Mouse (Mus musculus) cerebellum, adult 2 months (tissue): ENCODE results near the gene Zfp90.

Source experiments
- CTCF ChIP-seq: fragments of 200-500 bp; IDR thresholded peaks from 2 replicates; pipeline ENCODE4 v1.5.1; 2011; ENCODE audit warnings: low read depth, mild to moderate bottlenecking, control low read depth, low read length, moderate library complexity, borderline replicate concordance; ENCODE audit not compliant: insufficient read depth
- POLR2A ChIP-seq: fragments of 200-500 bp; IDR thresholded peaks from 2 replicates; pipeline ENCODE4 v1.6.1; 2011; ENCODE audit warnings: low read length, control low read depth, borderline replicate concordance; ENCODE audit not compliant: insufficient read depth

DNA sequence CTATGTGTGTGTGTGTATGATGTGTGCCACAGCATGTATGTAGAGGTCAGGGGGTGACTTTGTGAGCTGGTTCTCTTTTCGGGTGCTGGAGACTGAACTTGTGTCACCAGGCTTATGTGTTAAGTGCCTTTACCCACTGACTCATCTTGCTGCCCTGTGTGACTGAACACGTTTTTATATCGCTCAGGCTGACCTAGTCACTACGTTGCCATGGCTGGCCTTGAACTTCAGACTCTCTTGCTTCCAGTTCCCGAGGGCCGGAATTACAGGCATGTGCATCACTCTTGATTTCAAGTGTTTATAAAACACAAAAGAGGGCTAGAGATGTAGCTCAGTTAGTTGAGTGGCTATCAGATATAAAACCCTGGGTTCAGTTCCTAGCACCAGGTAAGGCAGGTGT is 34.1 kb upstream of the Zfp90 start:
- TF ChIP-seq CTCF (no peak), POLR2A (no peak)
